Mouse (Mus musculus) thymus, postnatal 10 days (tissue): ENCODE data around the gene Cdc42se2.

Source experiments
- DNase-seq, 2 experiments: peaks; one replicate each; pipeline ENCODE4 v3.0.0; 2021; ENCODE audit warnings: low spot score in 2 of 2

Cdc42se2 gene

GRCm38 (mm10) chr11:54755148-54755664 is 32.3 kb downstream of the Cdc42se2 start:
- no peak for DNase-seq

DNA sequence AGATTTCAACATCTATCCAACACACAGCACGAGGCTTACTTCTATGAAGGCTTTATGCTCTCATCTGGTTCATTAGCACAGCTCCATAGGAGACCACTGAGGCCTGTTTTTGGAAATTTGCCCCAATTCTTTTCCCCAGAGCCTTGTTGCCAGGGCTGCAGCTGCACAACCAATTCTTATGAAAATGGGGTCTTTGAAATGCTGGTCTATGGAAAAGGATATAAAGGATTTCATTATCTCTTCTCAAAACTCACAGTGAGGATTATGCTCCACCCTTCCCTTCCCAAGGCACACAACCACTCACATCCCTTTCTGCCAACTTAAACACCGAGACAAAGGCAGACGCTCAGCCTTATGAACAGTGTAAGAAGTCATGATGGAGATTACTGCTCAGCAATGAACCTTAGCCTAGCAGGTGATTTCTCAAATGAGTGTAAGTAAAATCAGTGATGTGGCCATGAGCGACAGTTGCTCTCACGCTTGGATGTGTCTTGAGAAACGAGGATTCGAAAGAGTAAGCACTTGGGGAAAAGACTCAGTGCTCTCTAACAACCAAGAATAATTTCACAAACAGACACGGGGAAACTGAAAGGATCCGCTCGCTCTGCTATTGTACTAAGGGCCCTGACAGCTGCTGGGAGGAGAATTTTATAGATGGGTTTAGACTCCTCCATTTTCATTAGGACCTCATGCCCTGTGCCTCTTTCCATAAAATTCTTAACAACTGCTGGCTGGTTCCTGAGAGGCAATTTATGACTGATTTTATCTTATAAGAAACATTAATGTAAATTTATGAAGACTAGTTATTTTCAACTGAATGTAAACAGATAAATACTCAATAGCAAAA is 33.0 kb downstream of the Cdc42se2 start:
- DNase-seq, result no peak

- no peak for DNase-seq
Measured at GRCm38 (mm10) chr11:54751502-54751901, 36.0 kb downstream of the Cdc42se2 start.

GRCm38 (mm10) chr11:54748891-54749290 is 38.6 kb downstream of the Cdc42se2 start:
- DNase-seq, result no peak

DNA sequence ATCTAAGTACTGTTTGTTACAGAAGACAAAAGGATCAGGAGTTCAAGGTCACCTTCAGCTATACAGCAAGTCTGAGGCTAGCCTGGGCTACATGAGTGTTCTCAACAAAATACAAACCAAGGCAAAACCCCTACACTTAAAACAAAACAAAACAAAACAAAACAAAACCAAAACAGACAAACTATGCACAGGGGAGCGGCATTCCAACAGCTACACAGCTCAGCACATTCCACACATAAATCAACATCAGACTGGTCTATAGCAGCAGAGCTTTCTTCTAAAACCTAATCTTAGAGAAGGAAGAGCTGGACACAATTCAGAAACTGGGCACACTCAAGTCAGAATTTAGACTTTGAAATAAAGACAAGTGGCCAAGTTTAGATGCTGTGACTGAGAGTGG is 43.2 kb downstream of the Cdc42se2 start:
- DNase-seq, result no peak

GRCm38 (mm10) chr11:54741330-54741729 is 46.1 kb downstream of the Cdc42se2 start:
- DNase-seq, result no peak

DNA sequence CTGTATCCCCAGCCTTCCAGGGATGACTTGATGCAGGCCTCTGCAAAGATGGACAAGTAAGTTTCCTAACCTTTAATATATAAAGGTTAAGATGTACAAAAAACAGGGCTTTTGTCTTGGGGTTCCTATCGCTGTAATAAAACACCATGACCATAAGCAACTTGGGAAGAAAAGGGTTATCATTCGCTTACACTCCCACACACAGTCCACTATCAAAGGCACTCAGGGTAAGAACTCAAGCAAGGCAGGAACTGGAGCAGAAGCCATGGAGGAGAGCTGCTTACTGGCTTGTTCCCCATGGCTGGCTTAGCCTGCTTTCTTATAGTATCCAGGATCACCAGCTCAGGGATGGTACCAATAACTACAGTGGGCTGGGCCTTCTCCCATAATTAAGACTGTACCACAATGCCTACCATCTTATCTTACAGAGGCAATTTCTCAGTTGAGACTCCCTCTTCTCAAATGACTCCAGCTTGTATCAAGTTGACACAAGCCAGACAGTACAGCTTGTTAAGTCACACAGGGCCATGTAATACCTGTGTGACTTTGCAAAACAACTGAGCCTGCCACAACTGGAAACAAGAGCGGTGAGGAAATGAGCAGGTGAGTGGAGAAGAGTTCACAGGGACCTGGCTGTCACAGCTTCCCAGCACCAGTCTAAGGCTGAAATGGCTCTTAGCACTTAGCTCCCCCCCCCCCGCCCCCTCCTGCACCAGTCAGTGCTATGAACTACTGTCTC is 48.3 kb downstream of the Cdc42se2 start:
- DNase-seq, result no peak

- DNase-seq, result no peak
Measured at GRCm38 (mm10) chr11:54736903-54737302, 50.6 kb downstream of the Cdc42se2 start.

DNA sequence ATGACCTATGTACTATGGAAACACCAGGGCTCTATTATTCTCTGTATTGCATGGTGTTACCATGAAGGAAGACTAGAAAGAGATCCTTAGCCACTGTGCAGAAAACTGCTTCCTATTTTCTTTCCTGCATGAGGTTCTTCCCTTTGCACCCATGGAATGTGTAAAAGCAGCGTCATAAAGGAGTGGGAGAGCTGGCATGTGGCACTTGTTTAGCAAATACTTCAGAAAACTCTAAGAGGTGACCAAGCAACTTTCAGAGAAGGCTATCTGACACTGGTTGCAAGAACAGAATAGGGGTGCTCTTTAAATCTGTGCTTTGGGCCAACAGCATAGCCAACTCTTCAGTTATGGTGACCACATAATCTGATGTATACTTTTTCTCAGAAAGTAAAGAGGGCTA is 52.4 kb downstream of the Cdc42se2 start:
- DNase-seq, result no peak

DNA sequence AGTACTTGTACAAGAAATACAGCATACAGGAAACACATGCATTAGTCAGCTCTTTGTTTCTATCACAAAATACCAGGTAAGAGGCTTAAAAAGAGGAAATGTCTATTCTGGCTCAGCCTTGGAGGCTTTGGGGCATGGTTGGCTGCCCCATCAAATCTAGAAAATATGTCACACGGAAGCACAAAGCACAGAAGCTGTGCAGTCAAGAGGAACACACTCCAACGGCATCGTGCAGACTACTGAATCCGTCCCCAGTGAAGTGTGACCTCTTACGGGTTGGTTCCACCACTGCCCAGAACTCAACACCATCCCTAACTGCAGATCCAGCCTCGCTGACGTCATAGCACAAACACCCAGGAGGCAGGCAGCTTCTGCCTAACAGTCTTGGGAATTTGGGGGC is 53.9 kb downstream of the Cdc42se2 start:
- DNase-seq, result no peak

DNA sequence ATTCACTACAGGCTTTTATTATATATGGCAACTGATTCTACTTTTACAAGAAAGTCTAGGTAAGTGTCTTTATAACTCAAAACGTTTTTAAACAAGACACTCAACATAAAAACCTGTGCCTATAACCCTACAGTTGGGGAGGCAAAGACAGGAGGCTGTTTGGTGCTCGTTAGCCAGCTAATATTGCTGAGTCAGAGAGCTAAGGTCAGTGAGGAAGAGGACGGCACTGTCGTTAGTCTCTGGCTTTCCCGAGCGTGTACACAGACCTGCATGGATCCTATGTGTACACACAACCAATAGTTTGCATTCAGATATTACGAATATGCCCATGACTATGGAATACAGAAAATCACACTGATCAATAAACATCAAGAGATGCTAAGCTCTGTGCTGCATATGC is 56.1 kb downstream of the Cdc42se2 start:
- no peak for DNase-seq

DNA sequence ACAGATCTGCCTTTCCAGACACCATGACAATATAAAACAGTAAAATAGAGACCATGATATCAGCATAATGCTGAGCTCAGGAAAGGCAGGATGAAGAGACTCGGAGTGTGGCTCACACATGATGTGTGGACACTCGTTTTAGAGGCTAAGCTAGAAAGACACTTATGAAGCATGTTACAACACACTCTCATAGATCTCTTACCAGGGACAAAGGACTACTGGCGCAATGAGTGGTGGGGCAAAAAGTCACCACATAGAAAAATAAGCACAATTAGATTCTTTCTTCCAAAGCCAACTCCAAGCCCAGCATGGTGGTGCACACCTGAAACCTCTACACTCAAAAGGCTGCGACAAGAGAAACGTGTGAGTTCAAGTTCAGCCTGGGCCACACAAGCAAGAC is 56.5 kb downstream of the Cdc42se2 start:
- DNase-seq, result no peak

GRCm38 (mm10) chr11:54729311-54729710 is 58.2 kb downstream of the Cdc42se2 start:
- no peak for DNase-seq

GRCm38 (mm10) chr11:54728371-54728770 is 59.1 kb downstream of the Cdc42se2 start:
- DNase-seq, result no peak

- DNase-seq, result no peak
Measured at GRCm38 (mm10) chr11:54727327-54727901, 60.1 kb downstream of the Cdc42se2 start.

DNA sequence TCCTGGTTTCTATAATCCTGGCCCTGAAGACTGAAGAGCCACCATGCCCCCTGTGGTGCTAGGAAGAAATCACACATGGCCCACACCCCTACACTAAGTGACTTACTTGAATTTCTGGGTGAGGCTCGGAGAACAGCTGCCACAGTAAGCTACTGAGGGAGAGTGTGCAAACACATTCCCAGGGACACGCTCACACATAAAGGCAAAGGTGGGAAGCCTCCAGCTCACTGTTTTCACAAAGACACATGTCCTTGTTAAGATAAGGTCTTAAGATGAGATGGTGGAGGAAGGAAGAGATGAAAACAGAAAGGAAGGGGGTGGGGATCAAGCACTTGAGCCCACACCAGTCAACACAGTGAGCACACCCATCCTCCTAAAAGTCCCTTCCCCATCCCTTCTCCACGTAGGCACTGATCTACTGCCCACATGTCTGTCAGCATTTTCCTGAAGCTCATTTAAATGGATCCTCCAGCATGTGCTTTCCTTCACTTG is 60.9 kb downstream of the Cdc42se2 start:
- DNase-seq, result no peak

DNA sequence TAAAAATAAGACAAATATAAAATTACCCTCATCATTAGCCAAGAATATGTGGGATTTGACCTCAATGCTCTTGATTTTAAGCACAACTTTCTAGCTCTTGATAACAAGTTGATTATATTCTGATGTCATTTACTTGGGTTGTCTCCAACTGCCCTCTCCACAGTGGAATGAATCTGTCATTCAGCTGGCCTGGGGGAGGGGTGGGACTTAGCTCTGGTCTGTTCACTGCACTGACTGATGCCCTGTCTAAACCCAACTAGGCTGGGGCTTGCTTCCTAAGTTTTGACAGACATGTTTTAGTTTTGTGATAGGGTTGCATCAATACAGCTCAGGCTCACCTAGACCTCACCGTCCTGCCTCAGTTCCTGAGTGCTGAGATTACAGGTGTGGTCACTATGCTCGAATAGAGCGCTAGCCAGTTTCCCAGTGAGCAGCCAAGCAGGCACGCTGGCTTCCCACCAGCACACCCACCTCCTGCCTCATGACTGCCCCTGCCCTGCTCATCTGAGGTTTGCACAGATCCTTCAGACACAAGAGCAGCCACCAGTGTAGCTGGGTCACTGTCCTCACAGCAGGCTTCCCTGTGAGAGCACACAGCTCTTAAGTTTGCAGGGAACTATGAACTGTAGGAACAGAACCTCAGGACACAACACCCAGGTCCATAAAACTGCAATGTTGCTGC is 63.0 kb downstream of the Cdc42se2 start:
- DNase-seq, result no peak

DNA sequence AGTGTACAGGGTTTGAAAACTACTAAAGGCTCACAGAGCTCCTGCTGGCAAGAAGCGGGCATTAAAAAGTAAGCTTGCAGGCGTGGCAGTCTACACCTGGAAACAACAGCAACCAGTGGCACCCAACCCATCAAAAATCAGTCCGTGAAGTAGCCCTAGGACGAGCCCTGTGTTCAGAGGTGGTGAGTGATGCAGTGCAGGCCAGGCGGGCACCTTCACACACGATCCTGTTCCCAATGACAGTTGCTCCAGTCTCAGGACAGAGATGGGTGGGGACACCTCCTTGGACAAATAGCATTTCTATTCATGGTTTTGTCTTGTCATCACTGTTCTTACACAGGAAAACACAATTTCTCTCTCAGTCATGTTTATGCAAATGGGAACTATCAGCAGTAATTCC is 65.4 kb downstream of the Cdc42se2 start:
- DNase-seq, result no peak

GRCm38 (mm10) chr11:54718601-54719000 is 68.9 kb downstream of the Cdc42se2 start:
- DNase-seq, result no peak

- DNase-seq, result no peak
Measured at GRCm38 (mm10) chr11:54717893-54718292, 69.6 kb downstream of the Cdc42se2 start.

DNA sequence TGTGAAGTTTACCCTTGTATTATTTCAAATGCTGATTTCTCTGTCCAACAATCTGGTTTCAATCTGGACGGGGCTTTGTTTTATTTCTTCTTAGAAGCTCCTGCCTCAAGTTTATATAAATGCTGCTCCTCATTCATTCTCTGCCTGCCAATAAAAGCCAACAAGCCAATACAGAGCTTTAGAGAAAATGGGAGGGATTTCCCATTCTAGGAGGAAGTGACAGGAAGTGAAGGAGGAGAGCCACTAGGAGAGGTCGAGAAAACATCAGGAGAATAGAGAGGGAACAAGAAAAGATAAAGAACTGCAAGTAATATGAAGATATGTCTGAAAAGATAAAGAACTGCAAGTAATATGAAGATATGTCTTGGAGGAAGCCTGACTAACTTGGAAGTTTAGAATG is 74.6 kb downstream of the Cdc42se2 start:
- no peak for DNase-seq
